Mouse (Mus musculus) limb, embryonic 10.5 days (tissue): ENCODE results near the gene Acyp2. TPM values are rescaled to one million over a fixed set of nuclear protein-coding genes. Genes with fewer than 3 reads are reported as not detected.
A peak's percentile ranks its signal among the peaks of the same experiment; 100 is the strongest.
"Not testable (repeated sequence)": the region's sequence is repeated elsewhere in the genome, so short reads cannot be mapped to it uniquely, and the experiment has no call there.

Source experiments
- DNase-seq: peaks from one replicate; pipeline ENCODE4 v3.0.0-alpha.2; 2017; ENCODE audit warnings: low spot score
- H3K27ac ChIP-seq: fragments of 300-500 bp; sonication (generic); 2 replicates; pipeline ENCODE4 v1.5.1; 2016; ENCODE audit warnings: mild to moderate bottlenecking
- H3K27me3 ChIP-seq: fragments of 300-500 bp; sonication (generic); 2 replicates; pipeline ENCODE4 v1.6.1; 2016; ENCODE audit warnings: low read depth, mild to moderate bottlenecking; ENCODE audit not compliant: poor library complexity, severe bottlenecking
- H3K36me3 ChIP-seq: fragments of 300-500 bp; sonication (generic); 2 replicates; pipeline ENCODE4 v1.6.1; 2016; ENCODE audit warnings: mild to moderate bottlenecking, moderate library complexity
- H3K4me1 ChIP-seq: fragments of 300-500 bp; sonication (generic); 2 replicates; pipeline ENCODE4 v1.6.1; 2016
- H3K4me3 ChIP-seq: fragments of 300-500 bp; sonication (generic); 2 replicates; pipeline ENCODE4 v1.5.1; 2016; ENCODE audit warnings: mild to moderate bottlenecking, moderate library complexity
- H3K9me3 ChIP-seq: fragments of 300-500 bp; sonication (generic); replicated peaks from 2 replicates; pipeline ENCODE4 v1.6.1; 2016; ENCODE audit warnings: mild to moderate bottlenecking
- WGBS: fragments of 180-500 bp; shearing (Covaris S2); methylation state at CpG from one replicate; pipeline ENCODE4 v1.1.7; 2016; 5-methylcytosine and 5-hydroxymethylcytosine counted together
- polyA plus RNA-seq: library from polyadenylated mRNA; unstranded; fragments of >200 nt; fragmentation: Nextera tagmentation; extraction: Ambion mirVana; gene quantifications from 2 replicates; pipeline ENCODE4 v1.2.1, GENCODE M21; 2016

Gene Acyp2
- polyA plus RNA-seq: 3.6 and 4.9 TPM in 2 replicates

DNA sequence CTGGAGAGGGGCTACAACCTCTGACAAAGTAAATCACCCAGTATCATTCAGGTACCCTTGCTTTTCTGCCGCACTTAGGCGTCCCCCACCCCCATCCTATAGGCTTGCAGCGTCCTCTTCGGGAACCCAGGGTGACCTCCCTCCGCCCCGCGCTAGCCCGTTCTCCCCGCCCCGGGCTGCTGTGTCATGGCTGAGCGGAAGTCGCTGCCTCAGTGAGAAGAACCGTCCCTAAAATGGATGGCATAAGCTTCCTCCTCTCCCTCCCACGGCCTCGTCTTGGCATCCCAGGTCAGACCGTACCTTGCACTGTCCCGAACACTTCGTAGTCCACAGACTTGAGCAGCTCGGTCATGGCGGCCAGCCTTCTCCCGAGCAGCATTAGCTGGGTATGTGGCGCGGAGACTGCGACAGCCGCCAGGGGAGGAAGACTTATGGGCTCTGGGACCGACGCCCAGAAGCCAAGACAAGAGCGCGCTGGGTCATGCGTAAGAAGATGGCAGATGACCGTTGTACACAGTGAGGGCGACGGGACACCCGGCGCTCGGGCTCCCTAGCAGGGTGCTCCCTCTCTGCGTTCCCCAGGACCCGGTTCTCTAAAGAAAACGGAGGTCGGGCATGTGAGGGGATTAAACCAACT, at the start of gene Acyp2:
Gene Acyp2 (minus strand): TSS at position 587 of the 637 bp plus-strand sequence.
- Histone ChIP-seq H3K27me3 (no peaks in the 10 kb centered on the region), H3K9me3 (no peaks in the 10 kb centered on the region), H3K27ac (peak within 1 kb of the TSS; percentile 93), H3K4me3 (peak within 1 kb of the TSS; percentile 66), H3K36me3 (no peaks in the 10 kb centered on the region), H3K4me1 (no peaks in the 10 kb centered on the region)
- DNase-seq: peak; percentile 87
- WGBS: under 1% methylated on average over 40 of the region's 40 CpGs

DNA sequence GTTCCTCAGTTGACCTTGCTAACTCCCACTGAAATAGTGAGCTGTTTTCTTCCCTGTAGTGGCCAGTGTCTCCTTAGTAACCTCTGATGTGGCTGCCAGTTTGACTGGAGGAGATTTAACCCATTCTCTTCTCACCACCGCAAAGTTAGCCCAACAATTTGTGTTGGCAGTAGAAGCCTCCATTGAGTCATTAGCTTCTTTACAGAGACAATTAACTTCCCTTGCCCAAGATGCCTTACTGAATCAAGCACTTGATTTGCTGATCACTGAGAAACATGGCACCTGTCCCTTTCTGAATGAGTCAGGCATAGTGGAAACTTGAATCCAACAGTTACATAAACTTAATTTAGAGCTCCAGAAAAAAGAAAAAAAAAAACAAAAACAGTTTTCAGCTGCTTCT, 40.0 kb upstream of the Acyp2 start:
- no peak for DNase-seq
- WGBS: 78% methylated on average over 1 of the region's 1 CpGs

DNA sequence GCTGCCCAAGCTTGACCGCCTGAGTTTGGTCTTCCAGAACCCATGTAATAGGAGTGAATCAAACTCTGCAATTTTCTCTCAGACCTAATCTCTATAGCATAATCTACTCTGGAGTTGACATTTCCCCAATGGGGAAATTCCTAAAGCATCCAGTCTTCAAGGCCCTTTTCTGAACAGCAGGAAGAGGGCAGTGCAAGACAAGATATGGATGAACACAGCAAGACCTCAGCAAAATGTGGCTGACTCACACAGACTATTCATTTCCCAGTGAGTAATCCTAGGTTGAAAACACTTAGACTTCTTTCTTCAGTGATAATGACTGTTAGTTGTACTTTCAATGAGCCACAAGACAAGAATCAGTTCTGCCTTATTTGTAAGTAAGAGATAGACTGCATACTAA, 26.7 kb upstream of the Acyp2 start:
- H3K36me3 ChIP-seq: no peaks in the 10 kb centered on the region
- no peak for DNase-seq
- H3K9me3 ChIP-seq: no peaks in the 10 kb centered on the region
- H3K27me3 ChIP-seq: no peaks in the 10 kb centered on the region
- WGBS: 90% methylated on average over 1 of the region's 1 CpGs
- no peak overlapping the region for H3K27ac ChIP-seq
- no peaks in the 10 kb centered on the region for H3K4me1 ChIP-seq
- H3K4me3 ChIP-seq: no peak overlapping the region

More for the DNA sequence above, 40.0 kb upstream of the Acyp2 start:
- Histone ChIP-seq H3K4me3 (no peak overlapping the region), H3K9me3 (no peaks in the 10 kb centered on the region), H3K27me3 (no peaks in the 10 kb centered on the region), H3K4me1 (no peaks in the 10 kb centered on the region), H3K27ac (no peak overlapping the region), H3K36me3 (no peaks in the 10 kb centered on the region)

DNA sequence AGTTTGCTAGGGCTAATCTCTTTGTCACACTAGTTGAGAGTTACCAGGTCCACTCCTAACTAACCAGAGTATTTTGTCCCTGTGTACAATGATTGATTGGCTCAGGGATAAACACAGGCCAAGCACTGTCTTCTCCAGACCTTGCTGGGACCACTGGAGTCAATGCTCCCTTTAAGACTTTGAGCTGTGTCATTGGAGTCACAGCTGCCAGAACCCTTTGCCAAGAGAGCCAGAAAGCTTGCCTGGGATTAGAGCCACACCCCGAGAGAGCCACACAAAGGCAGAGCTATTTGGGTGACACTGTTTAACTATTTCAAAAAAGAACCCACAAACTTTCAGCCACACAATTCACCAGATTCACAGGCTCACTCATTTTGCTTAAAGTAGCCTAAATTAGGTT, 23.3 kb upstream of the Acyp2 start:
- Histone ChIP-seq H3K9me3 (no peaks in the 10 kb centered on the region), H3K27ac (no peak overlapping the region), H3K27me3 (no peaks in the 10 kb centered on the region), H3K36me3 (no peaks in the 10 kb centered on the region), H3K4me1 (no peaks in the 10 kb centered on the region), H3K4me3 (no peak overlapping the region)
- DNase-seq: no peak
- 38% methylated on average over 1 of the region's 1 CpGs for WGBS

DNA sequence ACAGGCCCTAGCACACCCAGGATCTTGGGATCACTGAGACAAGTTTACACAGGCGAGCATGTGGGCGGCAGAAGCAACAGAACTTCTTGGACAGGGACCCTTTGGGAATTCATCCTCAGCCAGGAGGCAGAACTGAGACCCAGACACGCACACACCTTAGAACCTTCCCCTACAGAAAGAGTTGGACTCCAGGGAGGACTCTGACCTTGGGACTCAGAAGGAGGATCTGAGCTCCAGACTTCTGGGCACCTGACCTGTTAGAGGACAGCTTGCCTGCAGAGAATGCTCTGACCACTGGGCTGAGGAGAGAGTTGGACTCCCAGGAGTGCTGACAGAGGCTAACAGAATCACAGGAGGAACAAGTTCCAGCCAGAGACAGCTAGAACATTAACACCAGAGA, 13.6 kb upstream of the Acyp2 start:
- Histone ChIP-seq H3K4me1 (no peaks in the 10 kb centered on the region), H3K36me3 (no peaks in the 10 kb centered on the region), H3K4me3 (no peak overlapping the region), H3K27me3 (no peaks in the 10 kb centered on the region), H3K9me3 (no peaks in the 10 kb centered on the region), H3K27ac (no peak overlapping the region)
- 87% methylated on average over 3 of the region's 3 CpGs for WGBS
- DNase-seq: no peak

DNA sequence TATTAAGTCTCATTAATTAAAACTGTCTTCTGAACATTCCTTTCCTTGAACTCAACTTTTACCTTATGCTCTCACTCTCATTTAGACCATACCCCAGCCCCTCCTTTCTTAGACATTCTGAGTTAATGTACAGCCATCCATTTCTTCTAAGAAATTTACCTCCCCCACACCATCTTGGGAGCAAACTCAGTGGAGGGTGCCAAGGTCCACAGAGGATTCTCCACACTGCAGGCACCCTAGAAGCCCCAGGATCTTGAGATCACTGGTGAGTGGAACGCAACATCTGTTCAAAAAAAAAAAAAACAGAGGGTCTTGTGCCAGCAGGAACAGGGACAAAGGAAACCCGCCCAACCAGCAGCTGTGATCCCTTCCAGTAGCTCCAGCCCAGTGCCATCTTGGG, 13.2 kb upstream of the Acyp2 start:
- Histone ChIP-seq H3K9me3 (no peaks in the 10 kb centered on the region), H3K27ac (no peak overlapping the region), H3K4me1 (no peaks in the 10 kb centered on the region), H3K36me3 (no peaks in the 10 kb centered on the region), H3K4me3 (no peak overlapping the region), H3K27me3 (no peaks in the 10 kb centered on the region)
- no peak for DNase-seq
- WGBS: 85% methylated on average over 2 of the region's 2 CpGs

DNA sequence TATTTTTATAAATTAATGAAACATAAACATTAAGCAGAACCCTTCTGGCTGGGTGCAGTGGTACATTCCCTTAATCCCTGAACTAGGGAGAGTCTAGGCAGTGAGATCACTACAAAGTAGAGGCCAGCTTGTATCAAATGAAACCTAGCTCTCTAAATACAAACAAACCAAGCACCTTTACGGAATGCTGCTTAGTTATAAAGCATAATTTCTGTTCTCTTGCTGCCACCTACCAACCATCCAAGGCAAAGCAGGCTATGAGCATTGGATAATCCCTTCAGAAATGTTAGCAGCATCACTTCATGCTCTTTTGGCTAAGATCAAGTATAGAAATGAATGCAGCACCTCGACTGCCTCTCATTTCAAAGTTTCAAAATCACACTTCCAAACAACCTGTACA, 7.7 kb upstream of the Acyp2 start:
- Histone ChIP-seq H3K36me3 (no peaks in the 10 kb centered on the region), H3K4me1 (no peaks in the 10 kb centered on the region), H3K27ac (no peak overlapping the region), H3K4me3 (no peak overlapping the region), H3K9me3 (no peaks in the 10 kb centered on the region), H3K27me3 (no peaks in the 10 kb centered on the region)
- WGBS: 54% methylated on average over 2 of the region's 2 CpGs
- no peak for DNase-seq

DNA sequence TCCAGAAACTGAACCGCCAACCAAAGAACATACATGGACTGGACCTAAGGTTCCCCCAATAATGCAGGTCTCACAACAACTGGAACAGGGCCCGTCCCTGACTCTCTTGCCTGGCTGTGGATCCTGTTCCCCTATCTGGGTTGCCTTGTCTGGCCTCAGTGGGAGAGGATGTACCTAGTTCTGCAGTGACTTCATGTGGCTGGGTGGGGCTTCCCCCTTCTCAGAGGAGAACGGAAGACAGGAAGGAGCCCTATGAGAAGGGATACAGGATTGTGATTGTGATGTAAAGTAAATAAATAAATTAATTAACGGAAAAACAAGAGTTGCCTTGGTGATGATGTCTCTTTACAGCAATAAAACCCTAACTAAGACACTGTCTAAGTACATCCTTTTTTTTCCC, 6.7 kb upstream of the Acyp2 start:
- DNase-seq: no peak
- Histone ChIP-seq H3K4me3 (no peak overlapping the region), H3K27ac (no peak overlapping the region), H3K9me3 (no peaks in the 10 kb centered on the region), H3K4me1 (no peaks in the 10 kb centered on the region), H3K36me3 (no peaks in the 10 kb centered on the region), H3K27me3 (no peaks in the 10 kb centered on the region)
- WGBS: 91% methylated on average over 4 of the region's 4 CpGs

DNA sequence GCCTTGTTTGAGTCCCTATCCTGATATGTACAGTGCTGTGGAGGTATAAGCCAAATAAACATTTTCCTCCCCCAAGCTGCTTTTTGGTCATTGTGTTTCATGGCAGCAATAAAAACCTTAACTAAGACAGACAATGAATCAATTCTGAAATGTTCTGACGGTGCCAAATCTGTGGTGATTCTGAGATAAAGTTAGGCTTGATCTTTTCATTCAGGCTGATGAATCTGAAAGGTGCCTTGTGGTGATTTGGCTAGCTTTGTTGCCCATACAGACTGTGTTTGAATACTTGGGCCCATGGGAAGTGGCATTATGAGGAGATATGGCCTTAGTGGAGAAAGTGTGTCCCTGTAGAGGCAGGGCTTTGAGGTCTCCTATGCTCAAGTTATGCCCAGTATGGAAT, 1.0 kb upstream of the Acyp2 start:
- no peak overlapping the region for H3K27ac ChIP-seq
- WGBS: 84% methylated on average over 1 of the region's 1 CpGs
- H3K4me1 ChIP-seq: no peaks in the 10 kb centered on the region
- H3K36me3 ChIP-seq: no peaks in the 10 kb centered on the region
- no peaks in the 10 kb centered on the region for H3K27me3 ChIP-seq
- no peak for DNase-seq
- no peaks in the 10 kb centered on the region for H3K9me3 ChIP-seq
- H3K4me3 ChIP-seq: no peak overlapping the region

DNA sequence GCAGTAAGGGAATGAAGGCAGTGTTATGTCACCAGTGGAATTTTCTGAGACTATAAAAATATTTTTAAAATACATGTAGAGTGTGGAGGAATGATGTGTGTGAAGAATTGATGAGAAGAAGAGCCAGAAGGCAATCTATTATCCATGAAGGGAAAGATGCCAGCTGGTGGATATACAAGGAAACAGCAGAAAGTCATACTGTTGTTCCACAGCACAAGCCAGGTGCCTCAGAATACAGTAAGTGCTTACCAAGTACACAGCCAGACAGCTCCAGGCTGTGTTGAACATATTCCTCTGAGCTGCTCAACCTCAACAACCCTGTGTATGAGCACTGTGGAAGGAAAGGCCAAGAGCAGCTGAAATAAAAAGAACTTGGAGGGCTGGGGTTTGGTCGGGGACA, 13.7 kb downstream of the Acyp2 start:
- no peak for DNase-seq
- no peaks in the 10 kb centered on the region for H3K4me1 ChIP-seq
- H3K27me3 ChIP-seq: no peaks in the 10 kb centered on the region
- H3K27ac ChIP-seq: no peak overlapping the region
- H3K36me3 ChIP-seq: no peaks in the 10 kb centered on the region
- WGBS: 87% methylated on average over 1 of the region's 1 CpGs
- H3K4me3 ChIP-seq: no peak overlapping the region
- no peaks in the 10 kb centered on the region for H3K9me3 ChIP-seq

DNA sequence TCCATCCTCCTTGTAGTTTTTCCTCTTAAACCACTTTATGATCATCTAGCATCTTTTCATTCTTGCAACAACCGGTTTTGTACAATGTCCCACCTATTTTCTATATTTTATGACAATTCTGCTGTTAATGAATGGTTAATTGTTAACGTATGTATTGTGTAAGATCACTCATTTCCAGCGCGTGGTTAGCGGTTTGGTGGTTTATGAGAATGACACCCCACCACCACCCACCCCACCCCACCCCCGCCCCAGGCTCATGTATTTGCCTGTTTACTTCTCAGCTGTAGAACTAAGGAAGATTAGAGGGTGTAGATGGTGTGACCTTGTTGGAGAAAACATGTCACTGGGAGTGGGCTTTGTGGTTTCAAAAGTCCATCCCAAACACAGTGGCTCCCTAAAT, 18.9 kb downstream of the Acyp2 start:
- H3K4me1 ChIP-seq: no peaks in the 10 kb centered on the region
- no peak for DNase-seq
- no peaks in the 10 kb centered on the region for H3K9me3 ChIP-seq
- WGBS: 86% methylated on average over 6 of the region's 6 CpGs
- no peak overlapping the region for H3K4me3 ChIP-seq
- no peak overlapping the region for H3K27ac ChIP-seq
- H3K36me3 ChIP-seq: no peaks in the 10 kb centered on the region
- H3K27me3 ChIP-seq: no peaks in the 10 kb centered on the region

DNA sequence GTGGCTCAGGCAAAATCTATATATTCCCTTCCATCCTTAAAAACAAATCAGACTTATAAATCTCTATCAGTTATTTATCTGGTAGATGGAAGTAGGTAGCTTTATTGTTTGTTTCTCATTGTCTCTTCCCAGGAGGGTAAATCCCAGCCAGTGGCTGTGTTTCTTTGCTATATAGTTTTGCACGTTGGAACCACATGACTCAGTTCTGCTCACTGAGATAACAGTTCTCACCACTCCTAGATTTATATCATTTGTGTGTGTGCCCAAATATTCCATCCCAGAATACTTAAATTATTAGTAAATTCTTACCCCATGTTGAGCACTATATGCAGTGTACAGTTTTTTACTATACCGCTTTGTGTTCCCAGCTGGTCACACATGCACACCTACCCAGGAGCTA, 26.2 kb downstream of the Acyp2 start:
- no peaks in the 10 kb centered on the region for H3K27me3 ChIP-seq
- no peak overlapping the region for H3K27ac ChIP-seq
- no peak overlapping the region for H3K4me3 ChIP-seq
- H3K4me1 ChIP-seq: no peaks in the 10 kb centered on the region
- DNase-seq: no peak
- H3K36me3 ChIP-seq: no peaks in the 10 kb centered on the region
- H3K9me3 ChIP-seq: no peaks in the 10 kb centered on the region
- WGBS: 90% methylated on average over 2 of the region's 2 CpGs

DNA sequence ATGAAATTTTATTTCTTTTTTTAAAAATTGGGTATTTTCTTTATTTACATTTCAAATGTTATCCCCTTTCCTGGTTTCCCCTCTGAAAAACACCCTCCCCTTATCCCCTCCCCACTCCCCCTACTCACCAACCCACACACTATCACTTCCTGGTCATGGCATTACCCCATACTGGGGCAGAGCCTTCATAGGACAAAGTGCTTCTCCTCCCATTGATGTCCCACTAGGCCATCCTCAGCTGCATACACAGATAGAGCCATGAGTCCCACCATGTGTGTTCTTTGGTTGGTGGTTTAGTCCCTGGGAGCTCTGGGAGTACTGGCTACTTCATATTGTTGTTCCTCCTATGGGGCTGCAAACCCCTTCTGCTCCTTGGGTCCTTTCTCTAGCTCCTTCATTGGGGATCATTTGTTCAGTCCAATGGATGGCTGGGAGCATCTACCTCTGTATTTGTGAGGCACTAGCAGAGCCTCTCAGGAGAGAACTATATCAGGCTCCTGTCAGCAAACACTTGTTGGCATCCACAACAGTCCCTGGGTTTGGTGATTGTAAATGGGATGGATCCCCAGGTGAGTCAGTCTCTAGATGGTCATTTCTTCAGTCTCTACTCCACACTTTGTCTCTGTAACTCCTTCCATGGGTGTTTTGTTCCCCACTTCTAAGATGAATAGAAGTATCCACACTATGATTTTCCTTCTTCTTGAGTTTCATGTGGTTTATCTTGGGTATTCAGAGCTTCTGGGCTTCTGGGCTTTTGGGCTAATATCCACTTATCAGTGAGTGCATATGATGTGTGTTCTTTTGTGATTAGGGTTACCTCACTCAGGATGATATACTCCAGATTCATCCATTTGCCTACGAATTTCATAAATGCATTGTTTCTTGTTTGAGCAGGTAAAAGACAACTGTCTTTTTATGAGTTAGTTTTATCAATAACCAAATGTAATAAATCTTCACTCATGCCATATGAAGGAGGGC, 27.7 kb downstream of the Acyp2 start:
- DNase-seq, H3K36me3 ChIP-seq, H3K4me1 ChIP-seq, H3K27me3 ChIP-seq, H3K27ac ChIP-seq, H3K9me3 ChIP-seq, H3K4me3 ChIP-seq: not testable (repeated sequence)
- WGBS: 94% methylated on average over 1 of the region's 1 CpGs
